10 mouse cellular contexts compared by ENCODE assay signal in genomic region chr9:14839527-14839926, GRCm38 (mm10). TPM values are rescaled to one million over a fixed set of nuclear protein-coding genes. Genes with fewer than 3 reads are reported as not detected.
A peak's percentile ranks its signal among the peaks of the same experiment; 100 is the strongest.
DNase-seq lines count a peak whose midpoint lies in the region; ATAC-seq and TF ChIP-seq lines count a peak whose summit lies in the region.
"Had no signal": no experiment of that assay in that cellular context is flagged by ENCODE, and none has a peak within 500 bp of the region (broad histone marks: within the 10 kb centered on the region; RNA-seq: fewer than 3 reads in every experiment).

No protein-coding gene starts in this region.

- WGBS in midbrain, embryonic 11.5 days, result 80% methylated on average over 7 of the region's 7 CpGs
- WGBS in midbrain, embryonic 10.5 days, result 82% methylated on average over 7 of the region's 7 CpGs
- 25% methylated on average over 7 of the region's 7 CpGs for WGBS in heart, embryonic 16.5 days

- no peak overlapping the region for H3ac ChIP-seq in myocyte (ENCODE audit: control insufficient read depth, insufficient read length)

- H3K27me3 ChIP-seq in midbrain, embryonic 11.5 days (ENCODE audit: control insufficient read depth, insufficient read depth, low read length), result no peaks in the 10 kb centered on the region
- H3K27me3 ChIP-seq in midbrain, embryonic 10.5 days (ENCODE audit: low read depth, poor library complexity, severe bottlenecking), result no peaks in the 10 kb centered on the region
- no peaks in the 10 kb centered on the region for H3K27me3 ChIP-seq in heart, embryonic 16.5 days (ENCODE audit: control insufficient read depth, insufficient read depth, low read length)
- no peaks in the 10 kb centered on the region for H3K27me3 ChIP-seq in myocyte (ENCODE audit: control insufficient read depth, insufficient read depth, insufficient read length)
- H3K27me3 ChIP-seq: megakaryocyte, embryonic 14.5 days had no signal

- no peaks in the 10 kb centered on the region for H3K9me3 ChIP-seq in midbrain, embryonic 11.5 days (ENCODE audit: control insufficient read depth, low read length)
- no peaks in the 10 kb centered on the region for H3K9me3 ChIP-seq in midbrain, embryonic 10.5 days (replicated peaks)
- no peaks in the 10 kb centered on the region for H3K9me3 ChIP-seq in heart, embryonic 16.5 days (replicated peaks; ENCODE audit: control insufficient read depth, low read length)
- H3K9me3 ChIP-seq: G1E; megakaryocyte, embryonic 14.5 days had no signal

- no peak overlapping the region for H3K9ac ChIP-seq in midbrain, embryonic 11.5 days (ENCODE audit: low read length)
- H3K9ac ChIP-seq in heart, embryonic 16.5 days (ENCODE audit: low read length), result no peak overlapping the region

- H3K27ac ChIP-seq in midbrain, embryonic 11.5 days (ENCODE audit: low read depth, low read length), result no peak overlapping the region
- no peak overlapping the region for H3K27ac ChIP-seq in midbrain, embryonic 10.5 days (replicated peaks)
- no peak overlapping the region for H3K27ac ChIP-seq in heart, embryonic 16.5 days (ENCODE audit: low read length)

- TF ChIP-seq POLR2A in myocyte (IDR thresholded peaks at IDR 0.05; ENCODE audit: insufficient read length, low read depth), result no peak

- peaks cover 3% of the 10 kb centered on the region; the same call in 1 of the 2 replicates for H3K36me3 ChIP-seq in midbrain, embryonic 11.5 days (ENCODE audit: control insufficient read depth, insufficient read depth, low read length)
- peaks cover 26% of the 10 kb centered on the region for H3K36me3 ChIP-seq in midbrain, embryonic 10.5 days
- H3K36me3 ChIP-seq in heart, embryonic 16.5 days (ENCODE audit: control insufficient read depth, insufficient read depth), result peaks cover 6% of the 10 kb centered on the region; the same call in 1 of the 2 replicates
- no peaks in the 10 kb centered on the region for H3K36me3 ChIP-seq in myocyte (ENCODE audit: control insufficient read depth, insufficient read depth)

- H3K4me3 ChIP-seq in midbrain, embryonic 11.5 days (ENCODE audit: low read depth, low read length), result no peak overlapping the region
- no peak overlapping the region for H3K4me3 ChIP-seq in midbrain, embryonic 10.5 days
- no peak overlapping the region for H3K4me3 ChIP-seq in heart, embryonic 16.5 days (ENCODE audit: low read length)
- no peak overlapping the region for H3K4me3 ChIP-seq in myocyte
- H3K4me3 ChIP-seq: megakaryocyte, embryonic 14.5 days had no signal

- H3K4me1 ChIP-seq in midbrain, embryonic 11.5 days (ENCODE audit: control insufficient read depth, insufficient read depth, low read length), result no peaks in the 10 kb centered on the region
- no peaks in the 10 kb centered on the region for H3K4me1 ChIP-seq in midbrain, embryonic 10.5 days
- H3K4me1 ChIP-seq in heart, embryonic 16.5 days (ENCODE audit: control insufficient read depth, insufficient read depth, low read length), result peaks cover 8% of the 10 kb centered on the region

- peak; percentile 71; the same call in 1 of the 2 replicates for ATAC-seq in midbrain, embryonic 11.5 days (ENCODE audit: low FRiP score)
- ATAC-seq in heart, embryonic 16.5 days (replicated peaks; ENCODE audit: extremely low read depth, insufficient read depth, low FRiP score), result peak; percentile 77
- ATAC-seq in megakaryocyte progenitor cell, adult 5-6 weeks (replicated peaks; ENCODE audit: poor library complexity), result no peak

- H3K79me2 ChIP-seq in myocyte (ENCODE audit: control insufficient read depth, insufficient read depth), result no peaks in the 10 kb centered on the region

- H3K4me2 ChIP-seq in midbrain, embryonic 11.5 days, result no peak overlapping the region
- peak overlapping the region; percentile 40 for H3K4me2 ChIP-seq in heart, embryonic 16.5 days (ENCODE audit: low read depth, low read length)
- H3K4me2 ChIP-seq in myocyte (ENCODE audit: low read depth), result peak overlapping the region; percentile 55

- DNase-seq in gastrocnemius, postnatal 10 days, result peak; percentile 48
- no peak for DNase-seq in gastrocnemius, adult 8-10 months (ENCODE audit: low spot score in 2 of 2)
- DNase-seq in midbrain, embryonic 11.5 days (ENCODE audit: low spot score, missing footprints), result peak; percentile 86
- DNase-seq in midbrain, embryonic 10.5 days (ENCODE audit: low spot score), result no peak
- no peak for DNase-seq in frontal cortex, postnatal 36 days (ENCODE audit: low spot score in 2 of 2)

TF ChIP-seq in myocyte, 11 proteins besides CTCF, POLR2A, EP300 and RAD21:
- TF ChIP-seq MYOD1 (IDR thresholded peaks at IDR 0.05; ENCODE audit: control insufficient read depth in 1 of 3, insufficient read length in 2 of 3, low read depth in 2 of 3) (peak in 2 of 3 experiments; percentile 97 to 98), POLR2AphosphoS2 (IDR thresholded peaks at IDR 0.05; ENCODE audit: insufficient read length, low read depth) (peak; percentile 47), SRF (IDR thresholded peaks at IDR 0.05; ENCODE audit: control insufficient read depth, insufficient read length, low read depth) (no peak), TCF12 (IDR thresholded peaks at IDR 0.05; ENCODE audit: insufficient read depth, poor library complexity, severe bottlenecking) (peak; percentile 32), TCF3 (IDR thresholded peaks at IDR 0.05; ENCODE audit: insufficient read length, low read depth) (peak; percentile 62), USF1 (IDR thresholded peaks at IDR 0.05; ENCODE audit: low read depth) (no peak), MYOG (IDR thresholded peaks at IDR 0.05; ENCODE audit: control insufficient read depth in 1 of 3, insufficient read depth in 1 of 3, insufficient read length in 2 of 3, low read depth in 2 of 3) (peak; percentile 79 to 96 (median 93))

RNA-seq across cellular contexts. Expression of gene Gpr83, which starts 20.5 kb away (rescaled TPM):
- total RNA-seq in gastrocnemius, postnatal 10 days (2021), result under 1 TPM in 1 of 2 experiments, not detected in 1; 0.16 TPM
- total RNA-seq in gastrocnemius, adult 8-10 months (2022), result not detected
- 0.26 and 0.34 TPM in 2 replicates for polyA plus RNA-seq in midbrain, embryonic 11.5 days (2014; fragmentation: Nextera tagmentation; extraction: Ambion mirVana)
- 0.25 and 0.40 TPM in 2 replicates for polyA plus RNA-seq in midbrain, embryonic 10.5 days (2016; fragmentation: Nextera tagmentation; extraction: Ambion mirVana)
- 1.3 and 3.0 TPM in 2 replicates for polyA plus RNA-seq in heart, embryonic 16.5 days (2015; fragmentation: Nextera tagmentation; extraction: Ambion mirVana)
- not detected for polyA plus RNA-seq in myocyte (2012; fragmentation: generic; extraction: Trizol)
- not detected in 2 replicates for total RNA-seq in megakaryocyte progenitor cell, adult 5-6 weeks (2015)
- total RNA-seq in megakaryocyte progenitor cell, adult 5-6 weeks (2017), result not detected in 2 replicates
- polyA plus RNA-seq: G1E had no signal

RNA-seq across cellular contexts. Expression of gene Ankrd49, which starts 54.9 kb away (rescaled TPM):
- 10 to 100 TPM in 1 of 2 experiments, 1 to 10 TPM in 1; 8.6 to 10.0 TPM for total RNA-seq in gastrocnemius, postnatal 10 days (2021)
- total RNA-seq in gastrocnemius, adult 8-10 months (2022), result 1 to 10 TPM; 6.0 to 7.7 (median 7.5) TPM
- 63.2 and 66.4 TPM in 2 replicates for polyA plus RNA-seq in midbrain, embryonic 11.5 days (2014; fragmentation: Nextera tagmentation; extraction: Ambion mirVana)
- polyA plus RNA-seq in midbrain, embryonic 10.5 days (2016; fragmentation: Nextera tagmentation; extraction: Ambion mirVana), result 56.6 and 57.7 TPM in 2 replicates
- 21.6 and 27.2 TPM in 2 replicates for polyA plus RNA-seq in heart, embryonic 16.5 days (2015; fragmentation: Nextera tagmentation; extraction: Ambion mirVana)
- 6.0 TPM for polyA plus RNA-seq in myocyte (2012; fragmentation: generic; extraction: Trizol)
- total RNA-seq in megakaryocyte progenitor cell, adult 5-6 weeks (2015), result 71.1 and 80.4 TPM in 2 replicates
- 66.5 and 80.6 TPM in 2 replicates for total RNA-seq in megakaryocyte progenitor cell, adult 5-6 weeks (2017)

RNA-seq across cellular contexts. Expression of gene Mre11a, which starts 55.1 kb away (rescaled TPM):
- total RNA-seq in gastrocnemius, postnatal 10 days (2021), result 10 to 100 TPM; 11.4 to 14.3 TPM
- 10 to 100 TPM; 10.8 to 13.5 (median 11.0) TPM for total RNA-seq in gastrocnemius, adult 8-10 months (2022)
- 29.4 and 30.8 TPM in 2 replicates for polyA plus RNA-seq in midbrain, embryonic 11.5 days (2014; fragmentation: Nextera tagmentation; extraction: Ambion mirVana)
- polyA plus RNA-seq in midbrain, embryonic 10.5 days (2016; fragmentation: Nextera tagmentation; extraction: Ambion mirVana), result 34.1 and 38.6 TPM in 2 replicates
- polyA plus RNA-seq in heart, embryonic 16.5 days (2015; fragmentation: Nextera tagmentation; extraction: Ambion mirVana), result 12.0 and 14.4 TPM in 2 replicates
- 7.8 TPM for polyA plus RNA-seq in myocyte (2012; fragmentation: generic; extraction: Trizol)
- total RNA-seq in megakaryocyte progenitor cell, adult 5-6 weeks (2015), result 21.6 and 27.4 TPM in 2 replicates
- 68.7 and 95.2 TPM in 2 replicates for total RNA-seq in megakaryocyte progenitor cell, adult 5-6 weeks (2017)

Comparison
In these comparisons a context has a peak if more than half of its experiments do, and no peak if none do; other contexts are left out.
1. DNase-seq: peak in gastrocnemius, postnatal 10 days (single experiment) and midbrain, embryonic 11.5 days (single experiment); none in gastrocnemius, adult 8-10 months (0 of 2), midbrain, embryonic 10.5 days (single experiment) and frontal cortex, postnatal 36 days (0 of 2).